Mouse (Mus musculus) midbrain, embryonic 11.5 days (tissue): ENCODE results near the gene Galnt2. TPM values are rescaled to one million over a fixed set of nuclear protein-coding genes. Genes with fewer than 3 reads are reported as not detected.

Experiments
- ATAC-seq: fragments of 200-750 bp; cut with Nextera tagmentation; 2 replicates; pipeline ENCODE4 v1.8.0; 2017; ENCODE audit warnings: moderate TSS enrichment, moderate library complexity; ENCODE audit not compliant: low FRiP score
- DNase-seq: peaks from one replicate; pipeline ENCODE4 v3.0.0; 2015; ENCODE audit warnings: low spot score; ENCODE audit errors: missing footprints
- H3K27ac ChIP-seq: fragments of 300-500 bp; sonication (generic); 2 replicates; pipeline ENCODE4 v1.5.1; 2014; ENCODE audit warnings: low read depth, low read length
- H3K27me3 ChIP-seq: fragments of 300-500 bp; sonication (generic); 2 replicates; pipeline ENCODE4 v1.6.1; 2014; ENCODE audit warnings: mild to moderate bottlenecking, low read length, moderate library complexity, mixed read lengths; ENCODE audit not compliant: control insufficient read depth, insufficient read depth
- H3K36me3 ChIP-seq: fragments of 300-500 bp; sonication (generic); 2 replicates; pipeline ENCODE4 v1.6.1; 2014; ENCODE audit warnings: mild to moderate bottlenecking, low read length, moderate library complexity, mixed read lengths; ENCODE audit not compliant: control insufficient read depth, insufficient read depth
- H3K4me1 ChIP-seq: fragments of 300-500 bp; sonication (generic); 2 replicates; pipeline ENCODE4 v1.6.1; 2014; ENCODE audit warnings: low read length; ENCODE audit not compliant: control insufficient read depth, insufficient read depth
- H3K4me2 ChIP-seq: fragments of 300-500 bp; sonication (generic); 2 replicates; pipeline ENCODE4 v1.6.1; 2014; ENCODE audit warnings: mild to moderate bottlenecking, moderate library complexity
- H3K4me3 ChIP-seq: fragments of 300-500 bp; sonication (generic); 2 replicates; pipeline ENCODE4 v1.5.1; 2014; ENCODE audit warnings: low read depth, low read length
- H3K9ac ChIP-seq: fragments of 300-500 bp; sonication (generic); 2 replicates; pipeline ENCODE4 v1.6.1; 2014; ENCODE audit warnings: low read length
- H3K9me3 ChIP-seq: fragments of 300-500 bp; sonication (generic); 2 replicates; pipeline ENCODE4 v1.6.1; 2016; ENCODE audit warnings: low read length; ENCODE audit not compliant: control insufficient read depth
- WGBS: fragments of 180-500 bp; shearing (Covaris S2); extraction: QIAGEN DNeasy Blood & Tissue Kit; methylation state at CpG from one replicate; pipeline ENCODE4 v1.1.7; 2014; 5-methylcytosine and 5-hydroxymethylcytosine counted together
- polyA plus RNA-seq: library from polyadenylated mRNA; unstranded; fragments of >200 nt; fragmentation: Nextera tagmentation; extraction: Ambion mirVana; gene quantifications from 2 replicates; pipeline ENCODE4 v1.2.1, GENCODE M21; 2014

Galnt2 gene
- polyA plus RNA-seq, 1 experiment from 2014 or later, result 76.6 TPM

GRCm38 (mm10) chr8:124230496-124231175 lies 555 bp upstream of the Galnt2 start:
- 50% methylated on average over 8 of the region's 8 CpGs for WGBS
- Histone ChIP-seq H3K9ac (peak overlapping the region; percentile 94; the same call in 1 of the 2 replicates), H3K4me2 (peak overlapping the region; percentile 98), H3K4me3 (peak overlapping the region; percentile 97), H3K27me3 (no peaks in the 10 kb centered on the region), H3K36me3 (no peaks in the 10 kb centered on the region), H3K9me3 (no peaks in the 10 kb centered on the region), H3K27ac (no peak overlapping the region), H3K4me1 (peaks cover 17% of the 10 kb centered on the region)
- no peak for DNase-seq
- peak; percentile 49; the same call in 1 of the 2 replicates for ATAC-seq

- WGBS, result under 1% methylated on average over 68 of the region's 83 CpGs
- DNase-seq, result peak; percentile 94
- Histone ChIP-seq H3K4me1 (peaks cover 17% of the 10 kb centered on the region), H3K27ac (peak overlapping the region; percentile 54; the same call in 1 of the 2 replicates), H3K36me3 (no peaks in the 10 kb centered on the region), H3K27me3 (no peaks in the 10 kb centered on the region), H3K4me3 (peak overlapping the region; percentile 97), H3K9ac (peak overlapping the region; percentile 94), H3K9me3 (no peaks in the 10 kb centered on the region), H3K4me2 (peak overlapping the region; percentile 98)
- peak; percentile 80 for ATAC-seq
These were observed 491 bp downstream of the Galnt2 start for GRCm38 (mm10) chr8:124231485-124232279.

GRCm38 (mm10) chr8:124232280-124232600 lies 1.0 kb downstream of the Galnt2 start:
- no peaks in the 10 kb centered on the region for H3K36me3 ChIP-seq
- H3K4me1 ChIP-seq, result peaks cover 17% of the 10 kb centered on the region
- peak; percentile 90 for DNase-seq
- 5% methylated on average over 18 of the region's 18 CpGs for WGBS
- peak overlapping the region; percentile 98 for H3K4me2 ChIP-seq
- H3K4me3 ChIP-seq, result peak overlapping the region; percentile 97
- ATAC-seq, result no peak
- no peak overlapping the region for H3K27ac ChIP-seq
- H3K27me3 ChIP-seq, result no peaks in the 10 kb centered on the region
- H3K9ac ChIP-seq, result peak overlapping the region; percentile 94
- no peaks in the 10 kb centered on the region for H3K9me3 ChIP-seq

- no peak overlapping the region for H3K4me3 ChIP-seq
- no peak overlapping the region for H3K27ac ChIP-seq
- H3K9me3 ChIP-seq, result no peaks in the 10 kb centered on the region
- no peaks in the 10 kb centered on the region for H3K36me3 ChIP-seq
- 49% methylated on average over 2 of the region's 2 CpGs for WGBS
- no peak for DNase-seq
- no peak for ATAC-seq
- peaks cover 17% of the 10 kb centered on the region for H3K4me1 ChIP-seq
- no peaks in the 10 kb centered on the region for H3K27me3 ChIP-seq
- no peak overlapping the region for H3K4me2 ChIP-seq
- H3K9ac ChIP-seq, result peak overlapping the region; percentile 27; the same call in 1 of the 2 replicates
These were observed 3.3 kb downstream of the Galnt2 start for GRCm38 (mm10) chr8:124234496-124234895.

GRCm38 (mm10) chr8:124235536-124235935 lies 4.3 kb downstream of the Galnt2 start:
- Histone ChIP-seq H3K27ac (no peak overlapping the region), H3K4me3 (no peak overlapping the region), H3K9ac (no peak overlapping the region), H3K27me3 (no peaks in the 10 kb centered on the region), H3K36me3 (no peaks in the 10 kb centered on the region), H3K4me1 (peaks cover 19% of the 10 kb centered on the region), H3K4me2 (no peak overlapping the region), H3K9me3 (no peaks in the 10 kb centered on the region)
- 97% methylated on average over 4 of the region's 4 CpGs for WGBS
- ATAC-seq (no peak), DNase-seq (no peak)

- ATAC-seq (no peak), DNase-seq (no peak)
- Histone ChIP-seq H3K36me3 (no peaks in the 10 kb centered on the region), H3K27ac (no peak overlapping the region), H3K4me2 (no peak overlapping the region), H3K4me3 (no peak overlapping the region), H3K9ac (no peak overlapping the region), H3K4me1 (peaks cover 4% of the 10 kb centered on the region), H3K9me3 (no peaks in the 10 kb centered on the region), H3K27me3 (no peaks in the 10 kb centered on the region)
- 81% methylated on average over 6 of the region's 6 CpGs for WGBS
These were observed 8.2 kb downstream of the Galnt2 start for GRCm38 (mm10) chr8:124239350-124239749.

- WGBS, result 90% methylated on average over 8 of the region's 8 CpGs
- H3K4me1 ChIP-seq, result peaks cover 2% of the 10 kb centered on the region
- ATAC-seq (no peak), DNase-seq (no peak)
- no peak overlapping the region for H3K27ac ChIP-seq
- no peaks in the 10 kb centered on the region for H3K9me3 ChIP-seq
- no peak overlapping the region for H3K4me2 ChIP-seq
- no peaks in the 10 kb centered on the region for H3K36me3 ChIP-seq
- H3K27me3 ChIP-seq, result no peaks in the 10 kb centered on the region
- H3K9ac ChIP-seq, result no peak overlapping the region
- H3K4me3 ChIP-seq, result no peak overlapping the region
These were observed 9.7 kb downstream of the Galnt2 start for GRCm38 (mm10) chr8:124240932-124241331.

- Histone ChIP-seq H3K9me3 (no peaks in the 10 kb centered on the region), H3K27me3 (no peaks in the 10 kb centered on the region), H3K4me2 (no peak overlapping the region), H3K4me3 (no peak overlapping the region), H3K9ac (no peak overlapping the region), H3K36me3 (no peaks in the 10 kb centered on the region), H3K4me1 (peaks cover 2% of the 10 kb centered on the region), H3K27ac (no peak overlapping the region)
- 85% methylated on average over 6 of the region's 6 CpGs for WGBS
- DNase-seq (no peak), ATAC-seq (no peak)
These were observed 11.0 kb downstream of the Galnt2 start for GRCm38 (mm10) chr8:124242208-124242607.

- H3K36me3 ChIP-seq, result no peaks in the 10 kb centered on the region
- no peak overlapping the region for H3K9ac ChIP-seq
- no peak for ATAC-seq
- DNase-seq, result no peak
- H3K4me2 ChIP-seq, result no peak overlapping the region
- H3K9me3 ChIP-seq, result no peaks in the 10 kb centered on the region
- H3K4me3 ChIP-seq, result no peak overlapping the region
- H3K27ac ChIP-seq, result no peak overlapping the region
- peaks cover 2% of the 10 kb centered on the region for H3K4me1 ChIP-seq
- 98% methylated on average over 5 of the region's 5 CpGs for WGBS
- no peaks in the 10 kb centered on the region for H3K27me3 ChIP-seq
These were observed 11.7 kb downstream of the Galnt2 start for GRCm38 (mm10) chr8:124242913-124243312.
